8 mouse cellular contexts compared by ENCODE assay signal in the genomic region with DNA sequence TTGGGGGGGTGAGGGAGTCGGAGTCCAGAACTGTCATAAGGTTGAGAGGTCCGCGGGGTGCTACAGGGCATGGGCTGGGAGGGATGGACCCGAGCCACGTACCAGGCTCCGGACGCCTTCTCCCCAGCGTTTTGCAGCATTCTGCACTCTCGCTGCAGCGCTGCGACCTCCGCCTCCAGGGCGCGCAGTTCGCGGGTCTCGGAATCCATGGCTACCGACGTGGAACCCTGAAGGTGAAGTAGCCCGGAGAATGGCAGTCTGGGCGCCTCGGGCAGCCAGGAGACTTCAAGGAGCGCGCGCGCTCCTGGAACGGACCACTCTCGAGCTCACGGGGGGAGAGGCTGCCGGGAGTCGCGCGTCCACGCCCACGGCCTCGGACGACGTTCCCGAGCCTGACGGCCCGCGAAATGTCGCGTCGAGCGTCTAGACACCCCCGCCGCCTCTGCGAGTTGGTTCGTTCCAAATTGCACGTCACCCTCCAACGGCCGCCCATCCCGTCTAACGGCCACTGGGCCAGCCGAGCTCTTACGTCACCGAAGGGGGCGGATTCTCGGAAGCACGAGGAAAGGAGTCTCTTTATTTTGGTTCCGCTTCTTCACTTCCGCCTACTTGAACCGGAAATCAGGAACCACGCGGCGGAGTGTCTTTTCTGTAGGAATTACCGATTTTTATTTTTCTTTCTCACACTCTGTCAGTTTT. TPM values are rescaled to one million over a fixed set of nuclear protein-coding genes. Genes with fewer than 3 reads are reported as not detected.
DNase-seq lines count a peak whose midpoint lies in the region; ATAC-seq lines count a peak whose summit lies in the region.

A gene (minus strand): TSS at position 305 of the 699 bp plus-strand sequence.
A gene (plus strand): TSS at position 598 of the 699 bp plus-strand sequence.

- DNase-seq in WW6 (ENCODE audit: low read depth, low spot score), result peak; percentile 97
- DNase-seq in cerebellum, postnatal 4 days (ENCODE audit: low spot score in 2 of 2), result peak; percentile 98 to 99
- peak; percentile 99 for DNase-seq in gastrocnemius, adult 18-20 months (ENCODE audit: low spot score)
- DNase-seq in left cerebral cortex, adult 18-20 months (ENCODE audit: low spot score in 2 of 2), result peak; percentile 100
- DNase-seq in right cerebral cortex, adult 18-20 months, result peak; percentile 99
- DNase-seq in urinary bladder, postnatal 10 days (ENCODE audit: low spot score), result peak; percentile 99

- no peaks in the 10 kb centered on the region for H3K36me3 ChIP-seq in hindbrain, embryonic 16.5 days (ENCODE audit: control insufficient read depth, insufficient read depth, low read length)
- H3K36me3 ChIP-seq in macrophage (ENCODE audit: inconsistent target), result 0 out of 2 replicates have a peak, but pooled peaks cover 13% of the 10 kb centered on the region

- no peaks in the 10 kb centered on the region for H3K27me3 ChIP-seq in hindbrain, embryonic 16.5 days (replicated peaks; ENCODE audit: control insufficient read depth, insufficient read depth, low read length)

- WGBS in hindbrain, embryonic 16.5 days, result under 1% methylated on average over 67 of the region's 68 CpGs
- WGBS in macrophage (ENCODE audit: missing documents), result 1% methylated on average over 68 of the region's 68 CpGs

- peaks cover 9% of the 10 kb centered on the region; the same call in 1 of the 2 replicates for H3K79me2 ChIP-seq in macrophage (ENCODE audit: inconsistent target)

- no peaks in the 10 kb centered on the region for H3K9me3 ChIP-seq in hindbrain, embryonic 16.5 days (ENCODE audit: control insufficient read depth, low read length)

- ATAC-seq in hindbrain, embryonic 16.5 days, result peak; percentile 100

- H3K4me3 ChIP-seq in hindbrain, embryonic 16.5 days (ENCODE audit: low read length), result peak within 1 kb of the TSS; percentile 74
- peak within 1 kb of the TSS; percentile 97 for H3K4me3 ChIP-seq in macrophage (ENCODE audit: inconsistent target)

- peak within 1 kb of the TSS; percentile 65 for H3K9ac ChIP-seq in hindbrain, embryonic 16.5 days (ENCODE audit: low read depth, low read length)

- H3K27ac ChIP-seq in hindbrain, embryonic 16.5 days (ENCODE audit: low read depth, low read length), result peak within 1 kb of the TSS; percentile 19; the same call in 1 of the 2 replicates
- H3K27ac ChIP-seq in macrophage, result peak within 1 kb of the TSS; percentile 75

- peak within 1 kb of the TSS; percentile 99 for H3K4me2 ChIP-seq in hindbrain, embryonic 16.5 days (ENCODE audit: low read length)

- peaks cover 11% of the 10 kb centered on the region for H3K4me1 ChIP-seq in hindbrain, embryonic 16.5 days (ENCODE audit: control insufficient read depth, insufficient read depth, low read depth, low read length)

RNA-seq across cellular contexts. Expression of the first gene that starts in this region (rescaled TPM):
- 1 to 10 TPM; 1.1 to 1.3 TPM for total RNA-seq in gastrocnemius, adult 18-20 months (2021)
- polyA plus RNA-seq in hindbrain, embryonic 16.5 days (2015; fragmentation: Nextera tagmentation; extraction: Ambion mirVana), result 5.7 and 7.9 TPM in 2 replicates
- total RNA-seq in left cerebral cortex, adult 18-20 months (2021), result 1 to 10 TPM in 1 of 2 experiments, under 1 TPM in 1; 0.79 to 1.2 TPM
- 1 to 10 TPM in 23 of 26 experiments, under 1 TPM in 3; 0.34 to 8.7 (median 3.1) TPM for total RNA-seq in macrophage (2018; cell fraction: chromatin; rRNA removed)
- total RNA-seq in macrophage (2018; cell fraction: cytosol; rRNA removed), result 1 to 10 TPM in 13 of 26 experiments, under 1 TPM in 13; 0.51 to 1.5 (median 0.95) TPM
- 1 to 10 TPM in 15 of 26 experiments, under 1 TPM in 10, not detected in 1; 0.34 to 7.9 (median 1.4) TPM for total RNA-seq in macrophage (2018; cell fraction: nucleus; rRNA removed)
- polyA plus RNA-seq in macrophage (2018), result 0.68 to 3.3 TPM (median 2.1 TPM) in 3 replicates

RNA-seq across cellular contexts. Expression of the second gene that starts in this region (rescaled TPM):
- total RNA-seq in gastrocnemius, adult 18-20 months (2021), result 10 to 100 TPM; 13.7 to 15.5 TPM
- polyA plus RNA-seq in hindbrain, embryonic 16.5 days (2015; fragmentation: Nextera tagmentation; extraction: Ambion mirVana), result 13.2 and 14.7 TPM in 2 replicates
- 10 to 100 TPM; 22.7 to 25.1 TPM for total RNA-seq in left cerebral cortex, adult 18-20 months (2021)
- 10 to 100 TPM in 22 of 26 experiments, 1 to 10 TPM in 4; 7.6 to 34.8 (median 19.0) TPM for total RNA-seq in macrophage (2018; cell fraction: chromatin; rRNA removed)
- 10 to 100 TPM in 15 of 26 experiments, 1 to 10 TPM in 11; 3.7 to 13.0 (median 10.1) TPM for total RNA-seq in macrophage (2018; cell fraction: cytosol; rRNA removed)
- 10 to 100 TPM in 17 of 26 experiments, 1 to 10 TPM in 9; 4.9 to 29.1 (median 12.8) TPM for total RNA-seq in macrophage (2018; cell fraction: nucleus; rRNA removed)
- polyA plus RNA-seq in macrophage (2018), result 8.1 to 14.1 TPM (median 12.9 TPM) in 3 replicates

Comparison
In these comparisons a context has a peak if more than half of its experiments do, and no peak if none do; other contexts are left out.
1. Peak in every context shown above with its lines: DNase-seq, ATAC-seq, H3K4me3 ChIP-seq and H3K27ac ChIP-seq.